ENCODE assay signal across 18 mouse cellular contexts in the genomic region with DNA sequence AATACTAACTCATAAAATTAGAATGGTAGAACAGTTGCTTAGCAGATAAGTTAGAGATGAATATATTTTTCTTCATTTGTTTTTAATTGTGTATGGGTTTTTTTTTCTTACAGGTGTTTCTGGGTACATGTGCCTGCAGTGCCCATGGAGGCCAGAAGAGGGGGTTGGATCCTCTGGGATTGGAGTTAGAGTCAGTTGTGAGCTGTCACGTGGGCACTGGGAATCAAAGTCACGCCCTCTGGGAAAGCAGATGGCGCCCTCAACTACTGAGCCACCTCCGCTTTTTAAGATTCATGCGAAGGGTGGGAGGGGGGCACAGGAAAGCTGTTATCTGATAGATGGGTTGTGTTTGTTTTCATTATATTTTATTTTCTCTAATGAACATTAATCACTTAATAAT.
DNase-seq lines count a peak whose midpoint lies in the region; ATAC-seq and TF ChIP-seq lines count a peak whose summit lies in the region.
"Had no signal": no experiment of that assay in that cellular context is flagged by ENCODE, and none has a peak within 500 bp of the region (broad histone marks: within the 10 kb centered on the region; RNA-seq: fewer than 3 reads in every experiment).

No protein-coding gene starts in this region.

- no peaks in the 10 kb centered on the region for H3K27me3 ChIP-seq in kidney, adult 2 months (replicated peaks; ENCODE audit: control insufficient read depth, insufficient read depth, low read length)
- H3K27me3 ChIP-seq in thymus, adult 2 months (ENCODE audit: control insufficient read depth, insufficient read depth, low read length): no peaks in the 10 kb centered on the region
- no peaks in the 10 kb centered on the region for H3K27me3 ChIP-seq in embryonic facial prominence, embryonic 10.5 days (replicated peaks; ENCODE audit: low read depth, poor library complexity, severe bottlenecking)
- H3K27me3 ChIP-seq: heart, embryonic 12.5 days had no signal

- no peaks in the 10 kb centered on the region; the same call in 1 of the 2 replicates for H3K4me1 ChIP-seq in kidney, adult 2 months (ENCODE audit: control insufficient read depth, insufficient read depth, low read length)
- peaks cover 15% of the 10 kb centered on the region for H3K4me1 ChIP-seq in thymus, adult 2 months (replicated peaks; ENCODE audit: control insufficient read depth, insufficient read depth, low read length)
- peaks cover 36% of the 10 kb centered on the region for H3K4me1 ChIP-seq in embryonic facial prominence, embryonic 10.5 days

- 97% methylated on average over 5 of the region's 5 CpGs for WGBS in kidney, adult 2 months
- 96% methylated on average over 5 of the region's 5 CpGs for WGBS in thymus, adult 2 months
- 91% methylated on average over 5 of the region's 5 CpGs for WGBS in embryonic facial prominence, embryonic 10.5 days

- no peak overlapping the region for H3K27ac ChIP-seq in kidney, adult 2 months (ENCODE audit: insufficient read depth, low read depth, low read length)
- no peak overlapping the region for H3K27ac ChIP-seq in thymus, adult 2 months (ENCODE audit: control insufficient read depth, insufficient read depth, low read length)
- H3K27ac ChIP-seq in embryonic facial prominence, embryonic 10.5 days (replicated peaks): no peak overlapping the region
- H3K27ac ChIP-seq: hindbrain, embryonic 10.5 days had no signal

- DNase-seq in kidney, adult 2 months: no peak
- DNase-seq in kidney, postnatal 4 days: no peak
- no peak for DNase-seq in thymus, adult 2 months
- DNase-seq in thymus, postnatal 0 days (ENCODE audit: low spot score): no peak
- peak; percentile 74 for DNase-seq in R1 (ENCODE audit: low read depth, low spot score)
- DNase-seq in embryonic facial prominence, embryonic 10.5 days (ENCODE audit: low spot score): no peak
- DNase-seq: adrenal gland, postnatal 25 days; cerebellum, postnatal 14 days; gastrocnemius, postnatal 25 days; kidney, adult 11 months; kidney, postnatal 14 days; lung, embryonic 14.5 days; midbrain, embryonic 14.5 days; right cerebral cortex, postnatal 25 days had no signal

- H3K36me3 ChIP-seq in kidney, adult 2 months (ENCODE audit: control insufficient read depth, insufficient read depth, low read length): no peaks in the 10 kb centered on the region
- H3K36me3 ChIP-seq in thymus, adult 2 months (ENCODE audit: control insufficient read depth, insufficient read depth, low read length): no peaks in the 10 kb centered on the region
- no peaks in the 10 kb centered on the region for H3K36me3 ChIP-seq in embryonic facial prominence, embryonic 10.5 days (replicated peaks)
- H3K36me3 ChIP-seq: G1E; heart, embryonic 12.5 days; hindbrain, embryonic 10.5 days had no signal

- TF ChIP-seq POLR2A in kidney, adult 2 months (IDR thresholded peaks at IDR 0.05; ENCODE audit: low read depth, low read length): no peak
- no peak for TF ChIP-seq POLR2A in thymus, adult 2 months (IDR thresholded peaks at IDR 0.05; ENCODE audit: control insufficient read depth, extremely low read depth, insufficient read depth, low read length, poor library complexity)

- 0 out of 2 replicates have a peak, but pooled peaks have one; percentile 8 for TF ChIP-seq CTCF in kidney, adult 2 months (conservative IDR thresholded peaks at IDR 0.05; ENCODE audit: insufficient read depth, insufficient read length, low read depth, low read length)
- TF ChIP-seq CTCF in thymus, adult 2 months (IDR thresholded peaks at IDR 0.05; ENCODE audit: borderline replicate concordance, control insufficient read depth, extremely low read depth, insufficient read depth, low read length, poor library complexity): 0 out of 2 replicates have a peak, but pooled peaks have one; percentile 19

- H3K4me3 ChIP-seq in kidney, adult 2 months (ENCODE audit: insufficient read depth, low read depth, low read length): no peak overlapping the region
- H3K4me3 ChIP-seq in thymus, adult 2 months (ENCODE audit: control insufficient read depth, insufficient read depth, low read length): no peak overlapping the region
- H3K4me3 ChIP-seq in embryonic facial prominence, embryonic 10.5 days: no peak overlapping the region
- H3K4me3 ChIP-seq: heart, embryonic 12.5 days; hindbrain, embryonic 10.5 days had no signal

- no peaks in the 10 kb centered on the region for H3K9me3 ChIP-seq in embryonic facial prominence, embryonic 10.5 days
- H3K9me3 ChIP-seq: heart, embryonic 12.5 days; hindbrain, embryonic 10.5 days had no signal

- ATAC-seq in inflammation-experienced regulatory T-cells, adult 6 months: no peak
